Mouse (Mus musculus): ENCODE measurements around the gene Dgcr6.

The Dgcr6 gene

GRCm38 (mm10) chr16:18119031-18119730 lies 66.5 kb downstream of the Dgcr6 start:
- DNase-seq (ENCODE audit: low spot score) = no peak
